Mouse (Mus musculus): Measurements from ENCODE around the gene Myo1e. TPM values are rescaled to one million over a fixed set of nuclear protein-coding genes. Genes with fewer than 3 reads are reported as not detected.

Gene Myo1e
- polyA plus RNA-seq, 1 experiment from 2014 or later, result 2.2 TPM

DNA sequence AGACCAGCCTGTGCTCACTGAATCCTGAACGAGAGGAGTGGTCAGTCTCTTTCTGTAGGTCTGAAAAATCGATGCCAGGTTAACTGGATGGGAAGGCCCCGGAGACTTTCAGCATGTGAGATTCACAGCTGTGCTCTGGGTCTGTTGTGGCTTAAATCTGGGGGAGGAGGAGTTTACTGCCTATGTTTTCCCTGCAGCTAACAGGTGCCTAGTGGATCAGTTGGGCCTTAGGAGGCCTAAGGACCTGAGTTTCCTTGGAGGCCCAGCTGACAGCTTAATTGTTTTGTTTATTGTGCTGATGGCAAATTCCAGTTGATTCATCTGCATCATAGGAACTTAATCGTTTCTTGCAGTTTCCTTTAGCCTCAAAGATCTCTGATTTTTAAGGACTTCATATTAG, 16.0 kb downstream of the Myo1e start:
- H3K27me3 ChIP-seq, result 0 out of 2 replicates have a peak, but pooled peaks cover 3% of the 10 kb centered on the region
- ATAC-seq (ENCODE audit: low read depth) (no peak), DNase-seq (no peak)
- H3K9me3 ChIP-seq (replicated peaks), result no peaks in the 10 kb centered on the region
- no peak overlapping the region for H3K9ac ChIP-seq
- H3K4me2 ChIP-seq, result no peak overlapping the region
- H3K4me3 ChIP-seq (replicated peaks), result no peak overlapping the region
- no peak overlapping the region for H3K27ac ChIP-seq
- no peaks in the 10 kb centered on the region for H3K36me3 ChIP-seq
- H3K4me1 ChIP-seq (replicated peaks), result peaks cover 9% of the 10 kb centered on the region; the same call in 1 of the 2 replicates
- WGBS (ENCODE audit: insufficient replicate concordance), result 55% methylated on average over 4 of the region's 4 CpGs

DNA sequence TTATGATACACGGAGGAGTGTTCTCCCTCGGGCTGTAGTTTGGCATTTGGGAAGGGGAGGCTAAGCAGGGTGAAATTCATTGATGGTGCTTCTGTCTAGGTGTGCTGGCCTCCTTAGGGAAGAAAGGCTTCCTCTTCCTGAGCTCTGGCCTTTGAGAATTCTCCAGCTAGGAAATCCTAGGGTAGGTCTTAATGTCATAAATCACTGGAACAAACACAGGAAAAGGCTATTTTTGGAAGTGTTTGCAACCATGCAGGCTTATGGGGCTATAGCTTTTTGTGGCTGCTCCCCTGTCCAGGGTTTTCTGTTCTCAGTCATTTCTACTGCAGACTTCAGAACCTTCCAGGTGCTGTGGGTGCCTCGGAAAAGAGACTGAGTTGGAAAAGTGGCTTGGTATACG, 16.9 kb downstream of the Myo1e start:
- no peak for ATAC-seq (ENCODE audit: low read depth)
- WGBS (ENCODE audit: insufficient replicate concordance), result 46% methylated on average over 4 of the region's 4 CpGs
- Histone ChIP-seq H3K27me3 (0 out of 2 replicates have a peak, but pooled peaks cover 3% of the 10 kb centered on the region), H3K4me3 (replicated peaks) (no peak overlapping the region), H3K36me3 (no peaks in the 10 kb centered on the region), H3K4me2 (no peak overlapping the region), H3K9ac (no peak overlapping the region), H3K4me1 (replicated peaks) (peaks cover 9% of the 10 kb centered on the region; the same call in 1 of the 2 replicates), H3K27ac (no peak overlapping the region), H3K9me3 (replicated peaks) (no peaks in the 10 kb centered on the region)
- no peak for DNase-seq

DNA sequence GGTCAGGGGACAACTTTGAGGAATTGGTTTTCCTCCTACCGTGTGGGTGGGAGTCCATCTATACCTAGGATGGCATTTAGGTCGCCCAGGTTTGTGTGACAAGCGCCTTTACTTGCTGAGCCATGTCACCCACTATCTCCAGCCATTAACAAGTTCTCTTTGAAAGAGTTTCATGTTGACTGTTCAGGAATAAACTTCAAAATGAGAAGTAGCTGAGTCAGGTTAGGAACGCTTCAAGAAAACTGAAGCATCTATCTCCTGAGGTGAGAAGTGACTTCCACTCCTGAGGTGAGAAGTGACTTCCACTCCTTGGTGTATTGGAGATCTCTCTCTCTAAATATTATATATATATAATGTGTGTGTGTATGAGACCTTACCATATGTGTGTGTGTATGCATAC, 19.2 kb downstream of the Myo1e start:
- H3K4me3 ChIP-seq (replicated peaks), result no peak overlapping the region
- H3K9me3 ChIP-seq (replicated peaks), result no peaks in the 10 kb centered on the region
- no peak overlapping the region for H3K9ac ChIP-seq
- ATAC-seq (ENCODE audit: low read depth), result no peak
- H3K36me3 ChIP-seq, result no peaks in the 10 kb centered on the region
- no peak for DNase-seq
- 0 out of 2 replicates have a peak, but pooled peaks cover 3% of the 10 kb centered on the region for H3K27me3 ChIP-seq
- H3K27ac ChIP-seq, result no peak overlapping the region
- H3K4me2 ChIP-seq, result no peak overlapping the region
- H3K4me1 ChIP-seq (replicated peaks), result peaks cover 9% of the 10 kb centered on the region; the same call in 1 of the 2 replicates
- WGBS (ENCODE audit: insufficient replicate concordance), result 55% methylated on average over 4 of the region's 4 CpGs

DNA sequence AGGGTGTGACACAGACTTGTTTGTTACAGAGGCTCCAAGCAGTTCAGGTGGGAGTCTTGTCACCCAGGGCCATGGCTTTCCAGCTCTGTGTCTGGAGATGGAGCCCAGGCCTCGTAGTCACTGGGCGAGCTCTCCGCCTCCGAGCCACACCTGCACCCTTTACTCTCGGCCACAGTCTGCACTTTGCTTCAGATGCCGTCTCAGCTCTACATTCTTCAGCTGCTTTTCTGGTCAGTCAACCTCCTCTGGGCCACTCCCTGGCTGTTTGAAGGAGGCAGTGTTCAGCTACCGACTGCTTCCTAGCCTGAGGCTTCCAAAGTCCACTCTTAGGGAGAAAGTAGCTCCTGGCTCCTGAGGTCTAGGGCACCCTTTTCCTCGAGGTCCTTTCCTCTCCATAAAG, 22.7 kb downstream of the Myo1e start:
- DNase-seq (no peak), ATAC-seq (ENCODE audit: low read depth) (no peak)
- WGBS (ENCODE audit: insufficient replicate concordance), result 61% methylated on average over 8 of the region's 8 CpGs
- no peak overlapping the region for H3K9ac ChIP-seq
- no peaks in the 10 kb centered on the region for H3K9me3 ChIP-seq (replicated peaks)
- no peaks in the 10 kb centered on the region for H3K27me3 ChIP-seq
- H3K4me2 ChIP-seq, result no peak overlapping the region
- H3K27ac ChIP-seq, result no peak overlapping the region
- H3K4me1 ChIP-seq (replicated peaks), result 0 out of 2 replicates have a peak, but pooled peaks cover 4% of the 10 kb centered on the region
- no peak overlapping the region for H3K4me3 ChIP-seq (replicated peaks)
- H3K36me3 ChIP-seq, result no peaks in the 10 kb centered on the region

- no peaks in the 10 kb centered on the region for H3K9me3 ChIP-seq (replicated peaks)
- DNase-seq (no peak), ATAC-seq (ENCODE audit: low read depth) (no peak)
- no peaks in the 10 kb centered on the region; the same call in 1 of the 2 replicates for H3K4me1 ChIP-seq (replicated peaks)
- H3K4me3 ChIP-seq (replicated peaks), result no peak overlapping the region
- H3K27me3 ChIP-seq, result no peaks in the 10 kb centered on the region
- H3K36me3 ChIP-seq, result no peaks in the 10 kb centered on the region
- no peak overlapping the region for H3K27ac ChIP-seq
- H3K9ac ChIP-seq, result no peak overlapping the region
- WGBS (ENCODE audit: insufficient replicate concordance), result 59% methylated on average over 10 of the region's 10 CpGs
- no peak overlapping the region for H3K4me2 ChIP-seq
These were observed 25.2 kb downstream of the Myo1e start for GRCm38 (mm10) chr9:70232044-70233010.

DNA sequence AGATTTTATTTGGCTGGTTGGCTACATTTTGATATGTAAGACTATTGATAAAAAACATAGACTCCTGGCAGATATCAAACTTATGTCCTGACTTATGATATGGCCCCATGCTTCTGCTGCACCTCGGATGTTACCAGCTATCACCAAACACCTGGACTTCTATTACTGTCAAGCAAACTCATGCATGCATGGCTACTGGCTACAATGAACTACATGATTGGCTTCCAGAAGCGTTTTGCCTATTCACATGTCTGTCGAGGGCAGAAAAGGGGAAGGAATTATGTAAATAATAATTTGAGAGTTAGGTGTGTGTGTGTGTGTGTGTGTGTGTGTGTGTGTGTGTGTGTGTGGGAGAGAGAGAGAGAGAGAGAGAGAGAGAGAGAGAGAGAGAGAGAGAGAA, 30.0 kb downstream of the Myo1e start:
- H3K4me2 ChIP-seq, result no peak overlapping the region
- H3K27me3 ChIP-seq, result no peaks in the 10 kb centered on the region
- no peak overlapping the region for H3K9ac ChIP-seq
- 21% methylated on average over 3 of the region's 3 CpGs for WGBS (ENCODE audit: insufficient replicate concordance)
- no peak overlapping the region for H3K4me3 ChIP-seq (replicated peaks)
- no peak for ATAC-seq (ENCODE audit: low read depth)
- H3K4me1 ChIP-seq (replicated peaks), result peaks cover 14% of the 10 kb centered on the region
- DNase-seq, result no peak
- H3K9me3 ChIP-seq (replicated peaks), result no peaks in the 10 kb centered on the region
- no peak overlapping the region for H3K27ac ChIP-seq
- H3K36me3 ChIP-seq, result no peaks in the 10 kb centered on the region

GRCm38 (mm10) chr9:70237561-70237960, 30.4 kb downstream of the Myo1e start:
- Histone ChIP-seq H3K4me1 (replicated peaks) (peaks cover 17% of the 10 kb centered on the region), H3K4me2 (no peak overlapping the region), H3K4me3 (replicated peaks) (no peak overlapping the region), H3K36me3 (no peaks in the 10 kb centered on the region), H3K9me3 (replicated peaks) (no peaks in the 10 kb centered on the region), H3K9ac (no peak overlapping the region), H3K27me3 (no peaks in the 10 kb centered on the region), H3K27ac (no peak overlapping the region)
- ATAC-seq (ENCODE audit: low read depth) (no peak), DNase-seq (no peak)
- WGBS (ENCODE audit: insufficient replicate concordance), result 8% methylated on average over 2 of the region's 2 CpGs

DNA sequence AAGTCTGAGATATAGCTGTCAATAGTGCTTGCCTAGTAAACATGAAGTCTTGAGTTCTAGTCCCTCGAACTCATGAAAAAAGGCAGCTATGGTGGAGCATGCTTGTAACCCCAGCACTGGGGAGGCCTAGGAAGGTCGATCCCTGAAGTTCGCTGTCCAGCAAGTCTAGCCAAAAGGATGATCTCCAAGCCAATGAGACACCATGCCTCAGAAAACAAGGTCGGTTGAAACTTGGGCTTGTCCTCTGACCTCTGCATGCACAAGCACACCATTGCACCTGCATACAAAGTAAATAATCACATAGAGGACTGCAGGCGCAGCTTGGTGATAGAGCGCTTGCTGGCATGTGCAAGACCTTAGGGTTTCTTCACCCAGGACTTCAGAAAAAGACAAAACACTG, 31.2 kb downstream of the Myo1e start:
- no peaks in the 10 kb centered on the region for H3K36me3 ChIP-seq
- no peaks in the 10 kb centered on the region for H3K27me3 ChIP-seq
- WGBS (ENCODE audit: insufficient replicate concordance), result 61% methylated on average over 6 of the region's 6 CpGs

GRCm38 (mm10) chr9:70239229-70239628, 32.1 kb downstream of the Myo1e start:
- Histone ChIP-seq H3K4me2 (no peak overlapping the region), H3K9ac (no peak overlapping the region), H3K9me3 (replicated peaks) (no peaks in the 10 kb centered on the region), H3K36me3 (no peaks in the 10 kb centered on the region), H3K27ac (no peak overlapping the region), H3K4me3 (replicated peaks) (no peak overlapping the region), H3K4me1 (replicated peaks) (peaks cover 21% of the 10 kb centered on the region), H3K27me3 (no peaks in the 10 kb centered on the region)
- WGBS (ENCODE audit: insufficient replicate concordance), result 52% methylated on average over 3 of the region's 3 CpGs
- DNase-seq (no peak), ATAC-seq (ENCODE audit: low read depth) (no peak)

More for the DNA sequence above, 31.2 kb downstream of the Myo1e start:
- Histone ChIP-seq H3K27ac (no peak overlapping the region), H3K9ac (no peak overlapping the region), H3K4me1 (replicated peaks) (peaks cover 21% of the 10 kb centered on the region), H3K4me2 (no peak overlapping the region), H3K9me3 (replicated peaks) (no peaks in the 10 kb centered on the region), H3K4me3 (replicated peaks) (no peak overlapping the region)
- DNase-seq (no peak), ATAC-seq (ENCODE audit: low read depth) (no peak)

DNA sequence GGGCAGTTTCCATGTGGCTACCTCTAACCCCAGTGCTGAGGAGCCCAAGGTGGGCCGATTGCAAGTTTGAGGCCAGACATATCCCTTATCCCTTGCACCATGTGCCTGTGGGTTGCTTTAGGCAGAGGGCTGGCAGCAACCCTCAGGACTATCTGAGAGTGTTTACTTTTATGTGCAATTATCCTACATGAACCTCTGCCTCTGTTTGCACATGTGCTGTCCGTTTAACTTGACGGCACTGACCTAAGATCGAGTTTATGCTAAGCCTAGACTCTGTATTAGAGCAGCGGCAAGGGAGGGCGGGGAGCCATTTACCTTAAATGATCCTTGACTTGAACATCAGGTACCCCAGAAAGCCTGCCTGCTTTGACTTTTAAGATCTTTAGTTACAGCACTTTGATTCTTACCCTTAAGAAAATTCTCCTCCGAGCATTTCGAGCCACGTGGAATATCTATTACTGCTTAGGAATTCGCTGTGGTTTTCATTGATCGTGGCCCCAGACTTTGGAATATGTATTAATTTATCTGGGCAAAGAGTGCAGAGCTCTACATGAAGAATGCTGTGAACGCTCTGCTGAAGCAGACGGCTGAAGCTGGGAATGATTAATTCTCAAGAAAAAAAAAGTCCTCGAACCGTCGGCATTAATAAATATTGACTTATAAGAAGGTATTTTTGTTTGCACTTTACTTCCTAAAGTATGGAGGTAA, 33.7 kb downstream of the Myo1e start:
- Histone ChIP-seq H3K36me3 (no peaks in the 10 kb centered on the region), H3K9me3 (replicated peaks) (no peaks in the 10 kb centered on the region), H3K4me3 (replicated peaks) (no peak overlapping the region), H3K27me3 (no peaks in the 10 kb centered on the region), H3K27ac (peak overlapping the region; percentile 58), H3K4me1 (replicated peaks) (peaks cover 21% of the 10 kb centered on the region), H3K4me2 (no peak overlapping the region), H3K9ac (no peak overlapping the region)
- ATAC-seq (ENCODE audit: low read depth), result peak; percentile 34; the same call in 1 of the 2 replicates
- DNase-seq, result no peak
- 69% methylated on average over 16 of the region's 16 CpGs for WGBS (ENCODE audit: insufficient replicate concordance)

- WGBS (ENCODE audit: insufficient replicate concordance), result 51% methylated on average over 8 of the region's 8 CpGs
- no peak overlapping the region for H3K4me2 ChIP-seq
- ATAC-seq (ENCODE audit: low read depth), result peak; percentile 44; the same call in 1 of the 2 replicates
- no peaks in the 10 kb centered on the region for H3K36me3 ChIP-seq
- H3K27ac ChIP-seq, result peak overlapping the region; percentile 61
- H3K27me3 ChIP-seq, result no peaks in the 10 kb centered on the region
- no peak overlapping the region for H3K4me3 ChIP-seq (replicated peaks)
- DNase-seq, result no peak
- H3K4me1 ChIP-seq (replicated peaks), result peaks cover 21% of the 10 kb centered on the region
- H3K9me3 ChIP-seq (replicated peaks), result no peaks in the 10 kb centered on the region
- H3K9ac ChIP-seq, result no peak overlapping the region
These were observed 34.3 kb downstream of the Myo1e start for GRCm38 (mm10) chr9:70241411-70241961.
